Mouse (Mus musculus): ENCODE measurements around the gene Fosb. TPM values are rescaled to one million over a fixed set of nuclear protein-coding genes. Genes with fewer than 3 reads are reported as not detected.
A peak's percentile ranks its signal among the peaks of the same experiment; 100 is the strongest.

The Fosb gene
- polyA plus RNA-seq, 1 experiment from 2014 or later: 0.06 TPM

- Histone ChIP-seq H3K9ac (ENCODE audit: low read depth, low read length) (no peak overlapping the region), H3K9me3 (ENCODE audit: control insufficient read depth, low read length) (no peaks in the 10 kb centered on the region), H3K4me2 (ENCODE audit: low read length) (no peak overlapping the region), H3K4me3 (ENCODE audit: low read length) (no peak overlapping the region), H3K27ac (ENCODE audit: low read depth, low read length) (no peak overlapping the region), H3K27me3 (replicated peaks; ENCODE audit: control insufficient read depth, insufficient read depth, low read length) (peaks cover 8% of the 10 kb centered on the region), H3K4me1 (ENCODE audit: control insufficient read depth, insufficient read depth, low read depth, low read length) (peaks cover 24% of the 10 kb centered on the region), H3K36me3 (ENCODE audit: control insufficient read depth, insufficient read depth, low read length) (no peaks in the 10 kb centered on the region)
- no peak for ATAC-seq
- 33% methylated on average over 4 of the region's 4 CpGs for WGBS
These were observed 2.1 kb upstream of the Fosb start for GRCm38 (mm10) chr7:19311991-19312390.

DNA sequence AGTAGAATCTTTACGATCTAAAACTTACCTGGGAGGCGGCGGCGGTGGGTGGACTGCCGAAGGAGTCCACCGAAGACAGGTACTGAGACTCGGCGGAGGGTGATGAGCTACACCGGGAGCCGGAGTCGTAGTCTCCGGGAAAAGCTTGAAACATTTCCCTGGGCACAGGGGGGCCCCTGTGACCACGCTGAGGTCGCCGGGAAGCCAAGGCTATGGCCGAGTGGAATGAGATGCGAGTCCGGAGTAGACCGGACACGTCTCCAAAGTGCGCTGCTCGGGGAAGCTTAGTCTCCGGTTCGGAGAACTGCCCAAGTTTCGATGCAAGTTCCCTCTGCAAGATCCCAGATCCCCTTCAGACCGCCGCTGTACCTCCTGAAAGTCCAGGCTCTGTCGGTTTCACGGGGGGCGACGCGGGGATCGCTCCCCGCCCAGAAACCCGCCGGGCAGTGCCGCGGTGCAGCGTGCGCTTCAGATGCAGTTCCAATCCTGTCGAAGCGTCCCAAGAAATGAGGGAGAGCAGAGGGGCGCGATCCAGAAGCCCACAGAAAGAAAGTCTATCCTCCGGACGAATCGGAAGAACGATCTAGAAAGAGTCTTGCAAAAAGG lies 470 bp downstream of the Fosb start:
- Histone ChIP-seq H3K9ac (ENCODE audit: low read depth, low read length) (peak overlapping the region; percentile 12), H3K4me3 (ENCODE audit: low read length) (peak overlapping the region; percentile 52), H3K4me1 (ENCODE audit: control insufficient read depth, insufficient read depth, low read depth, low read length) (peaks cover 33% of the 10 kb centered on the region), H3K4me2 (ENCODE audit: low read length) (peak overlapping the region; percentile 99), H3K27ac (ENCODE audit: low read depth, low read length) (no peak overlapping the region), H3K9me3 (ENCODE audit: control insufficient read depth, low read length) (no peaks in the 10 kb centered on the region), H3K36me3 (ENCODE audit: control insufficient read depth, insufficient read depth, low read length) (no peaks in the 10 kb centered on the region), H3K27me3 (replicated peaks; ENCODE audit: control insufficient read depth, insufficient read depth, low read length) (peaks cover 29% of the 10 kb centered on the region)
- no peak for ATAC-seq
- under 1% methylated on average over 48 of the region's 48 CpGs for WGBS

DNA sequence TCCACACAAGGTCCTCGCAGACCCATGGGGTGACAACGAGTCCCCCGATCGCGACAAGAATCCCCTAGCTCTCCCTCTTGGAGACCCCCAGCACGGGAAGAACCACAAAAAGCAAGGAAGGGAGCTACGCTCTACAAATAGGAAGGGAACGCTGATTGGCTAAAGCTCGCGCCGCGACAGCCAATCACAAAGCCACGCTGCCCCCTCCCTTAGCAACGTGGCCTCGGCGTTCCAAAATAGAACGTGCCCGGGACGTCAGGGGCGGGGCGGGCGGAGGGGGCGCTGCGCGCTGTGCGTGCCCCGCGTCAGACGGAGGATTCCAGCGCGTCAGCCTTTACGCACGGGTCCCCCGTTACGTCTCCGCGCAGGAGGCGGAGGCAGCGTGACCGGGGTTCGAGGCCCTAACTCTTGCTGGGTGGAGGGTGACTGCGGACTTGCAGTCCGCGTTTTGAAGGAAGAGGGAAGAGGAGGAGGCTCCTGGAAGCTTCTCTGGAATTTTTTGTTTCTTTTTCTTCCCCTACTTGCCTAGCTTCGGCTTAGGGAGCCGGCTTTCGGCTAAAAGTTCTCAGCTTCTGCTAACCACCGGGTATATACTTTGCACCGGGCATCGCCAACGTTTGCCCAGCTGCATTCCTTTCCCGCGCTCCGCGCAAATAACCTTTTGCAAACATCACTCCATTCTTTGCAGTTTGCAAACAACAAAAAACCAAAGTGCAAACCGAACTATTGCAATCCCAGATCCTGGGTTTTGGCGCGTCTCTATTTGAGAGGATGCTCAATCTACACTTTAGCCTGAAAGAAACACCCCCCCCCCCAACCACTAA lies 1.2 kb downstream of the Fosb start:
- H3K9me3 ChIP-seq (ENCODE audit: control insufficient read depth, low read length): no peaks in the 10 kb centered on the region
- peaks cover 36% of the 10 kb centered on the region for H3K27me3 ChIP-seq (replicated peaks; ENCODE audit: control insufficient read depth, insufficient read depth, low read length)
- H3K27ac ChIP-seq (ENCODE audit: low read depth, low read length): peak overlapping the region; percentile 72
- H3K4me3 ChIP-seq (ENCODE audit: low read length): peak overlapping the region; percentile 52
- H3K9ac ChIP-seq (ENCODE audit: low read depth, low read length): peak overlapping the region; percentile 65
- ATAC-seq: peak; percentile 89
- WGBS: under 1% methylated on average over 58 of the region's 58 CpGs
- H3K4me2 ChIP-seq (ENCODE audit: low read length): peak overlapping the region; percentile 99
- peaks cover 39% of the 10 kb centered on the region for H3K4me1 ChIP-seq (ENCODE audit: control insufficient read depth, insufficient read depth, low read depth, low read length)
- H3K36me3 ChIP-seq (ENCODE audit: control insufficient read depth, insufficient read depth, low read length): no peaks in the 10 kb centered on the region

- peak overlapping the region; percentile 65 for H3K9ac ChIP-seq (ENCODE audit: low read depth, low read length)
- peak overlapping the region; percentile 52 for H3K4me3 ChIP-seq (ENCODE audit: low read length)
- H3K4me2 ChIP-seq (ENCODE audit: low read length): peak overlapping the region; percentile 99
- peaks cover 42% of the 10 kb centered on the region for H3K27me3 ChIP-seq (replicated peaks; ENCODE audit: control insufficient read depth, insufficient read depth, low read length)
- no peaks in the 10 kb centered on the region for H3K36me3 ChIP-seq (ENCODE audit: control insufficient read depth, insufficient read depth, low read length)
- peak; percentile 56 for ATAC-seq
- 1% methylated on average over 17 of the region's 18 CpGs for WGBS
- H3K4me1 ChIP-seq (ENCODE audit: control insufficient read depth, insufficient read depth, low read depth, low read length): peaks cover 41% of the 10 kb centered on the region
- no peaks in the 10 kb centered on the region for H3K9me3 ChIP-seq (ENCODE audit: control insufficient read depth, low read length)
- H3K27ac ChIP-seq (ENCODE audit: low read depth, low read length): peak overlapping the region; percentile 72
These were observed 2.0 kb downstream of the Fosb start for GRCm38 (mm10) chr7:19307739-19308453.

GRCm38 (mm10) chr7:19306819-19307738 lies 2.8 kb downstream of the Fosb start:
- Histone ChIP-seq H3K9me3 (ENCODE audit: control insufficient read depth, low read length) (no peaks in the 10 kb centered on the region), H3K36me3 (ENCODE audit: control insufficient read depth, insufficient read depth, low read length) (no peaks in the 10 kb centered on the region), H3K27ac (ENCODE audit: low read depth, low read length) (no peak overlapping the region), H3K9ac (ENCODE audit: low read depth, low read length) (no peak overlapping the region), H3K4me3 (ENCODE audit: low read length) (no peak overlapping the region; the same call in 1 of the 2 replicates), H3K4me2 (ENCODE audit: low read length) (peak overlapping the region; percentile 99; the same call in 1 of the 2 replicates), H3K27me3 (replicated peaks; ENCODE audit: control insufficient read depth, insufficient read depth, low read length) (peaks cover 44% of the 10 kb centered on the region), H3K4me1 (ENCODE audit: control insufficient read depth, insufficient read depth, low read depth, low read length) (peaks cover 42% of the 10 kb centered on the region)
- ATAC-seq: no peak
- WGBS: 70% methylated on average over 25 of the region's 25 CpGs

GRCm38 (mm10) chr7:19305796-19306765 lies 3.8 kb downstream of the Fosb start:
- 49% methylated on average over 16 of the region's 16 CpGs for WGBS

GRCm38 (mm10) chr7:19305413-19305735 lies 4.5 kb downstream of the Fosb start:
- Histone ChIP-seq H3K9me3 (ENCODE audit: control insufficient read depth, low read length) (no peaks in the 10 kb centered on the region), H3K4me1 (ENCODE audit: control insufficient read depth, insufficient read depth, low read depth, low read length) (peaks cover 44% of the 10 kb centered on the region), H3K27ac (ENCODE audit: low read depth, low read length) (no peak overlapping the region), H3K4me3 (ENCODE audit: low read length) (no peak overlapping the region; the same call in 1 of the 2 replicates), H3K4me2 (ENCODE audit: low read length) (no peak overlapping the region; the same call in 1 of the 2 replicates), H3K27me3 (replicated peaks; ENCODE audit: control insufficient read depth, insufficient read depth, low read length) (peaks cover 41% of the 10 kb centered on the region), H3K9ac (ENCODE audit: low read depth, low read length) (no peak overlapping the region), H3K36me3 (ENCODE audit: control insufficient read depth, insufficient read depth, low read length) (no peaks in the 10 kb centered on the region)
- no peak for ATAC-seq
- WGBS: 9% methylated on average over 6 of the region's 6 CpGs

More at GRCm38 (mm10) chr7:19305796-19306765, 3.8 kb downstream of the Fosb start:
- Histone ChIP-seq H3K27me3 (replicated peaks; ENCODE audit: control insufficient read depth, insufficient read depth, low read length) (peaks cover 41% of the 10 kb centered on the region), H3K4me2 (ENCODE audit: low read length) (no peak overlapping the region), H3K9me3 (ENCODE audit: control insufficient read depth, low read length) (no peaks in the 10 kb centered on the region), H3K4me1 (ENCODE audit: control insufficient read depth, insufficient read depth, low read depth, low read length) (peaks cover 48% of the 10 kb centered on the region), H3K4me3 (ENCODE audit: low read length) (no peak overlapping the region), H3K27ac (ENCODE audit: low read depth, low read length) (no peak overlapping the region), H3K36me3 (ENCODE audit: control insufficient read depth, insufficient read depth, low read length) (no peaks in the 10 kb centered on the region), H3K9ac (ENCODE audit: low read depth, low read length) (no peak overlapping the region)
- no peak for ATAC-seq

All from hindbrain, embryonic 16.5 days (tissue).